Mouse (Mus musculus) mesoderm, embryonic 11.5 days (tissue): ENCODE results near the gene Fam241a.

Experiments
- DNase-seq: peaks from one replicate; pipeline ENCODE4 v3.0.0-alpha.2; 2012; ENCODE audit warnings: low read depth, low spot score

The Fam241a gene

GRCm38 (mm10) chr3:127875509-127875908, 20.6 kb downstream of the Fam241a start:
- DNase-seq: no peak

- DNase-seq: no peak
Measured at GRCm38 (mm10) chr3:127875059-127875458, 21.1 kb downstream of the Fam241a start.

GRCm38 (mm10) chr3:127874254-127874883, 21.8 kb downstream of the Fam241a start:
- peak; percentile 88 for DNase-seq

GRCm38 (mm10) chr3:127871575-127871974, 24.5 kb downstream of the Fam241a start:
- DNase-seq: no peak

- DNase-seq: no peak
Measured at GRCm38 (mm10) chr3:127868880-127869279, 27.2 kb downstream of the Fam241a start.

- no peak for DNase-seq
Measured at GRCm38 (mm10) chr3:127868046-127868758, 27.9 kb downstream of the Fam241a start.

- no peak for DNase-seq
Measured at GRCm38 (mm10) chr3:127864242-127864641, 31.9 kb downstream of the Fam241a start.

- DNase-seq: no peak
Measured at GRCm38 (mm10) chr3:127863571-127863970, 32.6 kb downstream of the Fam241a start.

GRCm38 (mm10) chr3:127862479-127862878, 33.6 kb downstream of the Fam241a start:
- DNase-seq: no peak

- no peak for DNase-seq
Measured at GRCm38 (mm10) chr3:127861340-127861739, 34.8 kb downstream of the Fam241a start.

- DNase-seq: peak; percentile 67
Measured at GRCm38 (mm10) chr3:127853431-127854206, 42.5 kb downstream of the Fam241a start.

GRCm38 (mm10) chr3:127852722-127853121, 43.4 kb downstream of the Fam241a start:
- DNase-seq: no peak

GRCm38 (mm10) chr3:127850776-127851646, 45.1 kb downstream of the Fam241a start:
- no peak for DNase-seq

GRCm38 (mm10) chr3:127849922-127850321, 46.2 kb downstream of the Fam241a start:
- no peak for DNase-seq

GRCm38 (mm10) chr3:127848088-127848808, 47.9 kb downstream of the Fam241a start:
- DNase-seq: no peak

GRCm38 (mm10) chr3:127843941-127844327, 52.2 kb downstream of the Fam241a start:
- no peak for DNase-seq

- no peak for DNase-seq
Measured at GRCm38 (mm10) chr3:127843324-127843940, 52.7 kb downstream of the Fam241a start.

GRCm38 (mm10) chr3:127841926-127842325, 54.2 kb downstream of the Fam241a start:
- no peak for DNase-seq

- DNase-seq: no peak
Measured at GRCm38 (mm10) chr3:127837972-127838644, 58.0 kb downstream of the Fam241a start.
